Mouse (Mus musculus): ENCODE measurements around the gene Naxd.
A peak's percentile ranks its signal among the peaks of the same experiment; 100 is the strongest.

Naxd gene

DNA sequence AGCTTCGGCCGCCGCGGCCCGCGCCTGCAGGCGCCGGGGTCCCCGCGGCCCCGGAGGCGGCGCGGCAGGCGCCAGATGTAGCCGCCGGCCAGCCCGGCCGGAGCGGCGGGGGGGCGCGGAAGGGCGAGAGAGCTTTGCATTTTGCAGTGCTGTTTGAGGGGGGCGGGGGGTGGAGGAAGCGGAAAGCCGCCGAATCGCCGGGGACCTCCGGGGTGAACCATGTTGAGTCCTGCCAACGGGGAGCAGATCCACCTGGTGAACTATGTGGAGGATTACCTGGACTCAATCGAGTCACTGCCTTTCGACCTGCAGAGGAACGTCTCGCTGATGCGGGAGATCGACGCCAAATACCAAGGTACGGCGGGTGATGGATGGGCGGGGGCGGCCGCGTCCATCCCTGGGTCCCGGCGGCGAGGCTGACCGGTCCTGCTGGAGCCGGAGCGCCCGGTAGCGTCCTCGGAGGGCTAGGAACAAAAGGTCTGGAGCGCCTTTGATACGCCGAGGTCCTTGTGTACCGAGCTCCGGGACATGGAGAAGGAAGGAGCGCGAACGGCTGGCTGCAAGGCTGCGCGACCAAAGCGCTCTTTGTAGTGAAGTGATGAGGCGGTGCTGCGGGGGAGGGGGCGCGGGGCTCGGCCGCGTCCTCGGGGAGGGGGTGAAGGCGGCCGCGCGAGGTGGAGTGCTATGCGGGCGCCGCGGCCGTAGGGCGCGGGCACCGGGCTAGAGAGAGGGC, 59.6 kb downstream of the Naxd start:
- DNase-seq (ENCODE audit: low spot score) = peak; percentile 35

DNA sequence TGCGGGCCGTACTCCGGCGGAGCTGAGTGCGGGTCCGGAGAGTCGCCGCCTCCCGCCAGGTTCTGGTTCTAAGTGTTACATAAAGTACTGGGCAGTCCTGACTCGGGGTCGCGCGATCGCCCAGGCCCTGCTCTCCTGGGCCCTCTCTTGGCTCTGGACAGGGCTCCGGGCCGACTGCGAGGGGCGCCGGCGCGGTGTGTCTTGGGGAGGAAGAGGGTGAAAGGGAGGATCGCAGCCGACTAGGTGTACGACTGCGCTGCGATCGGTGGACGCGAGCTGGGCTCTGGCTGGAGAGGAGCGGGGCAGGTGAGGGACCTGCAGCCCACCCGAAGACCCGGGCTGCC, 60.1 kb downstream of the Naxd start:
- no peak for DNase-seq (ENCODE audit: low spot score)

DNA sequence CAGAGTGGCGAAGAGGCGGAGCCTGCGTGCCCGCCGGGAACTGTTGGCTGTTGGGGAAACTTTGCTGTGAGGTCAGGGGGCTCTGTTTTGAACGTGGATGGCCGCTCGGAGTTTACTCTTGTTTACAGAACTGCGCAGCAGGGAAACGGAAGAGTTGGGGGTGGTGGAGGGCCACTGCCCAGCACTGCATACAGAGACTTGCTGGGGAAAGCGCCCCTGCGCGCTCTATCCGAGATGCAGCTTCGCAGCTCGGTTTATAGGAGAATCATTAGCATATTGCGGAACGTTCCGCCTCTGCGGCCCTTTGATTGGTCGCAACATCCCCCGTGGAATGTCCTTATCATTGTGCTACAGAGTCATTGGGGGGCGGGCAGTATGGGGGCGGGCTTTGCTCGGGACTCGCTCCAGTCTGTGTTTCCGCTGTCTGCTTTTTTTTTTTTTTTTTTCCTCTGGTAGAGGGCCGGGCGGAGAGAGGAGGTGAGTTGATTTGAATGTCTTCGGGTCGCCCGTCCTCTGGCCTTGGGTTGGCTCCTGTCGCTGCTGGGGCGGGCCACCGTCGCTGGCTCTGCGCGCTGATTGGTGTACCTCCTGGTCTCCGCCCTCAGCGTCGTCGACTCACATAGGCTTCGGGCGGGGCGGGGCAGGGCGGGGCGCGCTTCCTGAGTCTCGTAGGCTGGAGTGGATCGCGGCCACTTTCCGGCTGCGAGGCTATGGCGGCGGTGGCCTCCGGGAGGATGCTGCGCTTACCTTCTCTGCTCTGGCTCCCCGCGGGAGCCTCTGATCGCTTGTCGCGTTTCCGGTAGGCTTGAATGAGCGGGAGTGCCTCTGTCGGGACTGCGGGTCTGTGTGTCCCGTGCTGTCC, 60.7 kb downstream of the Naxd start:
- peak; percentile 95 for DNase-seq (ENCODE audit: low spot score)

DNA sequence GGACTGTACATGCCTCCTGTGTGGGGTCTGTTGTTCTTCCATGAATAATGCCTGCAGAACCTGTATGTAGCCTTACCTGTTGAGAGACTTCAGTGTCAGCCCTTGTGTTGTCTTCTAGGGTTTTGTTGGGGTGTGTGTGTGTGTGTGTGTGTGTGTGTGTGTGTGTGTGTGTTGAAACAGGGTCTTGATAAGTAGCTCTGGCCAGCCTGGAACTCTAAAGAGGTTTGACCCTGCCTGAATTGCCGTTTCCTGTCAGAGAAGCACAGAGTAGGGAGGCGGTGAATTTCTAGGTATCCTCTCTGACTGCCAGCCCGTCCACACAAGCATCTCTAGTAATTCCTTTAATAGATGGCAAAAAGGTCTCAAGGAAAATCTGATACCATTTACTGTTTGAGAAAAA, 62.2 kb downstream of the Naxd start:
- no peak for DNase-seq (ENCODE audit: low spot score)

DNA sequence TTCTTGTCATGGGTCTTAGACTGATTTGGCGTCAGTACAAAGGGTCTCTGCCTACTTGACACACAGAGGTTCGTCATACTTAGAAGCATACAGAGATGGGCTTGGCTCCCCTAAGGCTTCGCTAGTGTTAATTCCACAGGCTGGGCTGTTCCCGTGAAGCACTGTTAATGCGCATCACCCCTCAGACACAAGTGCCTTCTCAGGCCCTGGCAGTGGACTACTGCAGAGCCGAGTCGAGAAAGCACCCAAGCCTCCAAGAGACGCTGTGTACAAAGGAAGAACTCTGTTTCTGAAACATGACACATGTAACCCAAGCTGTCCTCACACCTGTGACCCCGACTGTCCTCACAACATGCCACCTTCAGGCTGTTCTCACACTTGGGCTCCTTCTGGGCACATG, 62.9 kb downstream of the Naxd start:
- no peak for DNase-seq (ENCODE audit: low spot score)

DNA sequence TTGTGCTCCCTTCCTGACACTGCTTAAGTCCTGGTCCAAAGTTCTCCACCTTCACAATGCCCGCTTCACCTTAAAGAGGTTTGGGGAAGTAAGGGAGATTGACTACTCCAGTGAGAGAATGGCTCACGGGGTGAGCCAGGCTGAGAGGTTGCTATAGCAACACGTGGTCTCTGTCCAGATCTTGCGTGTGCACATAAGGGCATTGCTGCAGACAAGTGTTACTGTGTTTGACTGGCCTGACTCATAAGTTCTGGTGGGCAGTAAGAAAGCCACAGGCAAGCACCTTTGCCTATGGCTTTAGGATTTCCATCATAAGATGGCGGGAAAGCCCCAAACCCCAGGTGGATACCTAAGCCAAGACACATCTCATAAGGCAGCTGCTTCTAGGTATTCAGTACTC, 66.9 kb downstream of the Naxd start:
- no peak for DNase-seq (ENCODE audit: low spot score)
